Mouse (Mus musculus): ENCODE measurements around the gene Supt20.

DNA sequence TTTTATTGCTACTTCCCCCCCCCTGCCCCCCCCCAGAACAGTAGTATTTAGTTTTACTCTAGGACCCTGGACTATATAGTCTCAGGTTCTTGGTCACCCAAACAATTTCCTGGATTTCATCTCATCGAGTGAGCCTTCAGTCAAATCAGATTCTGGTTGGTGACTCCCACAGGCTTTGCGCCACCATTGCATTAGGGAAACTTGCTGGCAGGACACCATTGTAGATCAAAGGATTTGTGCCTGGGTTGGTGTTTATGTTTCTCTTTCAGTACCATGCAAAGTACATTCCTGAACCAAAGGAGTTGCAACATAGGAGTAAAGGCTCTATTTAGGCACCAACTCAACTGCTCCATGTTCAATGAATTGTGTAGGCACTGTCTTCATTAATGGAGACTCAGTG lies 32.9 kb upstream of the Supt20 start:
- TF ChIP-seq CTCF (IDR thresholded peaks at IDR 0.05; ENCODE audit: low read depth, low read length) (no peak), TAL1 (conservative IDR thresholded peaks at IDR 0.05; ENCODE audit: low read depth, low read length) (no peak), GATA1 (IDR thresholded peaks at IDR 0.05; ENCODE audit: borderline replicate concordance, low read length) (no peak), POLR2AphosphoS5 (IDR thresholded peaks at IDR 0.05; ENCODE audit: insufficient replicate concordance, low read depth, low read length) (no peak), GATA2 (IDR thresholded peaks at IDR 0.05; ENCODE audit: borderline replicate concordance, low read depth, low read length) (no peak)
